Mouse (Mus musculus) embryonic facial prominence, embryonic 15.5 days (tissue): Measurements from ENCODE around the gene Vangl2. TPM values are rescaled to one million over a fixed set of nuclear protein-coding genes. Genes with fewer than 3 reads are reported as not detected.
A peak's percentile ranks its signal among the peaks of the same experiment; 100 is the strongest.

ENCODE experiments used
- ATAC-seq: fragments of 200-750 bp; cut with Nextera tagmentation; 2 replicates; pipeline ENCODE4 v1.8.0; 2017; ENCODE audit warnings: low read depth, moderate TSS enrichment; ENCODE audit not compliant: insufficient number of reproducible peaks, low FRiP score, low TSS enrichment
- H3K27ac ChIP-seq: fragments of 300-500 bp; sonication (generic); replicated peaks from 2 replicates; pipeline ENCODE4 v1.5.1; 2015; ENCODE audit warnings: mild to moderate bottlenecking, inconsistent platforms
- H3K27me3 ChIP-seq: fragments of 300-500 bp; sonication (generic); 2 replicates; pipeline ENCODE4 v1.6.1; 2015; ENCODE audit warnings: inconsistent platforms
- H3K36me3 ChIP-seq: fragments of 300-500 bp; sonication (generic); 2 replicates; pipeline ENCODE4 v1.6.1; 2015; ENCODE audit warnings: mild to moderate bottlenecking, inconsistent platforms
- H3K4me1 ChIP-seq: fragments of 300-500 bp; sonication (generic); 2 replicates; pipeline ENCODE4 v1.6.1; 2015; ENCODE audit warnings: inconsistent platforms
- H3K4me2 ChIP-seq: fragments of 300-500 bp; sonication (generic); replicated peaks from 2 replicates; pipeline ENCODE4 v1.6.1; 2015; ENCODE audit warnings: mild to moderate bottlenecking, inconsistent platforms
- H3K4me3 ChIP-seq: fragments of 300-500 bp; sonication (generic); replicated peaks from 2 replicates; pipeline ENCODE4 v1.5.1; 2015; ENCODE audit warnings: mild to moderate bottlenecking, inconsistent platforms
- H3K9ac ChIP-seq: fragments of 300-500 bp; sonication (generic); 2 replicates; pipeline ENCODE4 v1.6.1; 2015; ENCODE audit warnings: inconsistent platforms
- H3K9me3 ChIP-seq: fragments of 300-500 bp; sonication (generic); replicated peaks from 2 replicates; pipeline ENCODE4 v1.6.1; 2016; ENCODE audit warnings: inconsistent platforms
- WGBS: fragments of 180-500 bp; shearing (Covaris S2); methylation state at CpG from one replicate; pipeline ENCODE4 v1.1.7; 2015; 5-methylcytosine and 5-hydroxymethylcytosine counted together
- polyA plus RNA-seq: library from polyadenylated mRNA; unstranded; fragments of >200 nt; fragmentation: Nextera tagmentation; extraction: Ambion mirVana; gene quantifications from 2 replicates; pipeline ENCODE4 v1.2.1, GENCODE M21; 2015

Gene Vangl2
- polyA plus RNA-seq, 1 experiment from 2014 or later = 22.7 TPM

GRCm38 (mm10) chr1:172027809-172028102 is 488 bp downstream of the Vangl2 start:
- Histone ChIP-seq H3K36me3 (no peaks in the 10 kb centered on the region), H3K9me3 (no peaks in the 10 kb centered on the region), H3K4me2 (peak overlapping the region; percentile 68), H3K27ac (peak overlapping the region; percentile 97), H3K9ac (peak overlapping the region; percentile 90), H3K4me3 (peak overlapping the region; percentile 91), H3K27me3 (no peaks in the 10 kb centered on the region), H3K4me1 (peaks cover 40% of the 10 kb centered on the region)
- ATAC-seq = no peak
- 7% methylated on average over 10 of the region's 10 CpGs for WGBS

- peak overlapping the region; percentile 91 for H3K4me3 ChIP-seq
- peak overlapping the region; percentile 68 for H3K4me2 ChIP-seq
- H3K27me3 ChIP-seq = no peaks in the 10 kb centered on the region
- H3K9ac ChIP-seq = peak overlapping the region; percentile 90
- peak; percentile 89 for ATAC-seq
- H3K27ac ChIP-seq = peak overlapping the region; percentile 97
- no peaks in the 10 kb centered on the region for H3K36me3 ChIP-seq
- H3K9me3 ChIP-seq = no peaks in the 10 kb centered on the region
- peaks cover 45% of the 10 kb centered on the region for H3K4me1 ChIP-seq
- WGBS = under 1% methylated on average over 48 of the region's 54 CpGs
These were observed 1.0 kb downstream of the Vangl2 start for GRCm38 (mm10) chr1:172027010-172027808.

- no peaks in the 10 kb centered on the region for H3K9me3 ChIP-seq
- peak; percentile 85 for ATAC-seq
- peak overlapping the region; percentile 68 for H3K4me2 ChIP-seq
- H3K9ac ChIP-seq = peak overlapping the region; percentile 90
- peaks cover 51% of the 10 kb centered on the region for H3K4me1 ChIP-seq
- no peaks in the 10 kb centered on the region for H3K27me3 ChIP-seq
- peak overlapping the region; percentile 91 for H3K4me3 ChIP-seq
- H3K36me3 ChIP-seq = no peaks in the 10 kb centered on the region
- WGBS = 1% methylated on average over 23 of the region's 23 CpGs
- peak overlapping the region; percentile 97 for H3K27ac ChIP-seq
These were observed 1.9 kb downstream of the Vangl2 start for GRCm38 (mm10) chr1:172026201-172026901.

- Histone ChIP-seq H3K4me1 (peaks cover 54% of the 10 kb centered on the region), H3K9ac (peak overlapping the region; percentile 90; the same call in 1 of the 2 replicates), H3K4me3 (peak overlapping the region; percentile 91), H3K4me2 (peak overlapping the region; percentile 68), H3K27me3 (no peaks in the 10 kb centered on the region), H3K9me3 (no peaks in the 10 kb centered on the region), H3K27ac (peak overlapping the region; percentile 97), H3K36me3 (no peaks in the 10 kb centered on the region)
- ATAC-seq = no peak
- 33% methylated on average over 8 of the region's 8 CpGs for WGBS
These were observed 2.9 kb downstream of the Vangl2 start for GRCm38 (mm10) chr1:172025201-172025904.

- Histone ChIP-seq H3K36me3 (no peaks in the 10 kb centered on the region), H3K4me2 (peak overlapping the region; percentile 68), H3K4me1 (peaks cover 65% of the 10 kb centered on the region), H3K4me3 (peak overlapping the region; percentile 91; the same call in 1 of the 2 replicates), H3K27me3 (no peaks in the 10 kb centered on the region), H3K9ac (no peak overlapping the region), H3K9me3 (no peaks in the 10 kb centered on the region), H3K27ac (peak overlapping the region; percentile 52; the same call in 1 of the 2 replicates)
- no peak for ATAC-seq
- WGBS = 47% methylated on average over 9 of the region's 9 CpGs
These were observed 3.9 kb downstream of the Vangl2 start for GRCm38 (mm10) chr1:172024140-172024895.

GRCm38 (mm10) chr1:172019863-172020521 is 8.3 kb downstream of the Vangl2 start:
- ATAC-seq = no peak
- Histone ChIP-seq H3K27ac (peak overlapping the region; percentile 84), H3K4me3 (no peak overlapping the region), H3K36me3 (no peaks in the 10 kb centered on the region), H3K27me3 (no peaks in the 10 kb centered on the region), H3K4me2 (0 out of 2 replicates have a peak overlapping the region, but pooled peaks have one; percentile 2), H3K9me3 (no peaks in the 10 kb centered on the region), H3K4me1 (peaks cover 82% of the 10 kb centered on the region), H3K9ac (no peak overlapping the region)
- WGBS = 68% methylated on average over 10 of the region's 10 CpGs

GRCm38 (mm10) chr1:172019339-172019738 is 8.9 kb downstream of the Vangl2 start:
- Histone ChIP-seq H3K4me2 (0 out of 2 replicates have a peak overlapping the region, but pooled peaks have one; percentile 2), H3K36me3 (no peaks in the 10 kb centered on the region), H3K27ac (peak overlapping the region; percentile 84), H3K4me3 (0 out of 2 replicates have a peak overlapping the region, but pooled peaks have one; percentile 8), H3K4me1 (peaks cover 79% of the 10 kb centered on the region), H3K9me3 (no peaks in the 10 kb centered on the region), H3K27me3 (no peaks in the 10 kb centered on the region), H3K9ac (no peak overlapping the region)
- WGBS = 73% methylated on average over 4 of the region's 4 CpGs
- ATAC-seq = peak; percentile 43; the same call in 1 of the 2 replicates

GRCm38 (mm10) chr1:172018336-172019311 is 9.6 kb downstream of the Vangl2 start:
- WGBS = 83% methylated on average over 9 of the region's 9 CpGs
- H3K36me3 ChIP-seq = no peaks in the 10 kb centered on the region
- H3K9me3 ChIP-seq = no peaks in the 10 kb centered on the region
- peak overlapping the region; percentile 84 for H3K27ac ChIP-seq
- H3K4me3 ChIP-seq = 0 out of 2 replicates have a peak overlapping the region, but pooled peaks have one; percentile 8
- H3K4me1 ChIP-seq = peaks cover 72% of the 10 kb centered on the region
- H3K9ac ChIP-seq = no peak overlapping the region
- H3K4me2 ChIP-seq = no peak overlapping the region
- ATAC-seq = 0 out of 2 replicates have a peak, but pooled peaks have one; percentile 48
- H3K27me3 ChIP-seq = no peaks in the 10 kb centered on the region

GRCm38 (mm10) chr1:172017517-172018070 is 10.7 kb downstream of the Vangl2 start:
- 66% methylated on average over 6 of the region's 6 CpGs for WGBS
- H3K27ac ChIP-seq = peak overlapping the region; percentile 56
- no peak overlapping the region for H3K4me2 ChIP-seq
- no peak for ATAC-seq
- H3K4me1 ChIP-seq = peaks cover 74% of the 10 kb centered on the region
- H3K4me3 ChIP-seq = no peak overlapping the region
- no peaks in the 10 kb centered on the region for H3K27me3 ChIP-seq
- no peak overlapping the region for H3K9ac ChIP-seq
- H3K9me3 ChIP-seq = no peaks in the 10 kb centered on the region
- H3K36me3 ChIP-seq = no peaks in the 10 kb centered on the region
